Mouse (Mus musculus): ENCODE data around the gene Sdhd.
"Not testable (repeated sequence)": the region's sequence is repeated elsewhere in the genome, so short reads cannot be mapped to it uniquely, and the experiment has no call there.

The Sdhd gene

DNA sequence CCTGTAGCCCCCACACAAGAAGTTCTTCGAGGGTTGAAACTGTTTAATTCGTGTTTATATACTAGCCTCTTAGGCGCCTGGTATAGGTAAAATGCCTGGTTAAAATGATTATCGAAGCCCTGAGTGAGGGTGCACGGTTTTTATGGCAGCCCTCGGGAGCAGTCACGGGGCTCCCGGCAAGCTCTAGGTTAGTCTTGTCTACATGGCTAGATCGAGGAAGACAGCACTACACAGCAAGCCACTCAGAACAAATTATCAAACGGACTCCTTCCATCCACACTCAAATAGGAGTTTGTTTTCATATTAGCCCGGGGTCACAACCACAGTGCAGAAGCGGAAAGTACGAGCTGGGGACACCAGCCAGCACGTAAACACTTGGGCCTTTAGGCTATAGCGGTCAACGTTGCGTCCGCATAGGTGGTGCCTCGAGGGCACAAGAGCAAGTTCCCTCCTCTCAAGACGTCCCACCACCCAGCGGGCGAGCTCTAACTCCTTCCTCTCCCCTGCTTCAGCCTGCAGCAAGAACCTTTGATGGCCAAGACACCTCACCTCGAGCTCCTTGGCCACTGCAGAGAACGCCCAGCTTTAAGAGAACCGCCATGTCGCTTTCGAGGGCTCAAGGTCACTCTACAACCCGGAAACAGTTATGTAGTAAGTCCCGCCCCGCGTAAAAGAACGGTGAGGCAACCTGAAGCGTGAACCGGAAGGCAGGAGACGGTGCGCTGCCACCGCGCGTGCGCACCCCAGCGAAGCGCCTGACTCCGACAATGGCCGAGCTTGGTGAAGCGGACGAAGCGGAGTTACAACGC lies at the start of gene Sdhd, which contains the start of gene Timm8b:
TSS of gene Sdhd (minus strand) at position 624 of the 809 bp plus-strand sequence.
TSS of gene Timm8b (plus strand) at position 722 of the 809 bp plus-strand sequence.
- peak; percentile 95 to 96 for DNase-seq

DNA sequence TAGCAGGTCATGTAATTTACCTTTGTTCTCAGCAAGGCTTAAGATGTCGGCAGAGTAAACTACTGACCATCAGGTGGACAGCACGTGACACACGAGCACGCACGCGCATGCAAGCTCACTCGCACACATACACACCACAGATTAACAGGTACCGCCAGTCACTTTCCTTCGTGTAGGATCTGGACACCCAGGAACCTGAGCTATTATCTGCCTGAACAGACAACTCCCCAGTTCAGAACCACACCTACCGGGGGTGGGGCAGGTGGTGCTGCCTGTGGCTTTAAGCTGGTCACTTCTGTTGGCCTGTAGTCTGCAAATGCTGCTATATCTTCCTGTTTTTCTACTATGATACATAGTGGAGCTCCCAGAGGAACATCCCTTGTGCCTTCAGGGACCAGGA lies 46.9 kb upstream of the Sdhd start:
- no peak for DNase-seq

DNA sequence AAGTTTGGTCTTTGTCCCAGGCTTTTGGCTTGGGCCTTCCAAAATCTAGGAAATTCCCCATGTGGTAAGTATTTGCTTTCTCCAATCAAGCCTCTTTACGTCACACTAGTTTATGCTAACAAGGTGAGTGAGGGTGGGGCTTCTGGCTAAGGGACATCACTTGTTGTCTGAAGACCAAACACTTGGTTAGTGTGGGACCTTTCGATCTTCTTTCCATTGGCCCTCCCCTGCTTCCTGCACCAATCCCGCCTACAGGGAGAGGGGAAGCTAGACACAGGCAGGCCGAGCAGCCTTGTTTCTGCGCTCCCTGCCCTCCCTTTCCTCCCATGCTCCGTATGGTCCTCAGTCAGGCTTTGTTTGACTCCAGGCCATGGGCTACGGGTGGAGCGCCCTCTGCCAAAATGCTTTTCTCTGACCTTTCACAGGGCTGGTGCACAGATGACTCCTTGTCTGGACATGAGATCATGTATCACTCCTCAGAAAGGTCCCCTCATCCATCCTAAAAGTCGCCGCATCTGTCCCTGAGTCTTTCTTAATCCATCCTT lies 43.3 kb upstream of the Sdhd start:
- no peak for DNase-seq

GRCm38 (mm10) chr9:50634270-50634669 lies 30.7 kb upstream of the Sdhd start:
- no peak for DNase-seq

- no peak for DNase-seq
These were observed 29.4 kb upstream of the Sdhd start for GRCm38 (mm10) chr9:50633059-50633458.

DNA sequence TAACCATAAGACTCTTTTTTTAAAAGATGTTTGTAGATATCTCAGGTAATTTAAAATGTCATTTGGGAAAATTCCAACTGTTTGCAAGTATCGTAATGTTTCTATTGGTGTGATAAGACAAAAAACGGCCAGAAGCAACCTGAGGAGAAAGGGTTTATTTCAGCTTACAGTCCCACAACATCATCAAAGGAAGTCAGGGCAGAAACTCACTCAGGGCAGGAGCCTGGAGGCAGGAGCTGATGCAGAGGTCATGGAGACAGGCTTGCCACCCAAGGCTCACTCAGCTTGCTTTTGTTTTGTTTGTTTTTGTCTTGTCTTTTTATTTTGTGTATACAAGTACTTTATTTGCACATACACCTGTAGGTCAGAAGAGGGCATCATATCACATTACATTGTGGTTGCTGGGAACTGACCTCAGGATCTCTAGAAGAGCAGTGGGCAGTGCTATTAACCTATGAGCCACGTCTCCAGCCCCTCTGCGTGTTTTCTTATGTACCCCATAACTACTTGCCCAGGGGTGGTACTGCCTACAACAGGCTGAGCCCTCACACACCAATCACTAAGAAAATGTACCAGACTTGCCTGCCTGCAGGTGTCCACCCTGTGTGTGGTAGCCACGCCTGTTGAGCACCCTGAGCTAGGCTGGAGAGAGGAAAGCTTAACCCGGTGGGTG lies 28.5 kb upstream of the Sdhd start:
- DNase-seq: no peak

GRCm38 (mm10) chr9:50630903-50631302 lies 27.3 kb upstream of the Sdhd start:
- not testable (repeated sequence) for DNase-seq

- no peak for DNase-seq
These were observed 14.2 kb upstream of the Sdhd start for GRCm38 (mm10) chr9:50617794-50618330.

DNA sequence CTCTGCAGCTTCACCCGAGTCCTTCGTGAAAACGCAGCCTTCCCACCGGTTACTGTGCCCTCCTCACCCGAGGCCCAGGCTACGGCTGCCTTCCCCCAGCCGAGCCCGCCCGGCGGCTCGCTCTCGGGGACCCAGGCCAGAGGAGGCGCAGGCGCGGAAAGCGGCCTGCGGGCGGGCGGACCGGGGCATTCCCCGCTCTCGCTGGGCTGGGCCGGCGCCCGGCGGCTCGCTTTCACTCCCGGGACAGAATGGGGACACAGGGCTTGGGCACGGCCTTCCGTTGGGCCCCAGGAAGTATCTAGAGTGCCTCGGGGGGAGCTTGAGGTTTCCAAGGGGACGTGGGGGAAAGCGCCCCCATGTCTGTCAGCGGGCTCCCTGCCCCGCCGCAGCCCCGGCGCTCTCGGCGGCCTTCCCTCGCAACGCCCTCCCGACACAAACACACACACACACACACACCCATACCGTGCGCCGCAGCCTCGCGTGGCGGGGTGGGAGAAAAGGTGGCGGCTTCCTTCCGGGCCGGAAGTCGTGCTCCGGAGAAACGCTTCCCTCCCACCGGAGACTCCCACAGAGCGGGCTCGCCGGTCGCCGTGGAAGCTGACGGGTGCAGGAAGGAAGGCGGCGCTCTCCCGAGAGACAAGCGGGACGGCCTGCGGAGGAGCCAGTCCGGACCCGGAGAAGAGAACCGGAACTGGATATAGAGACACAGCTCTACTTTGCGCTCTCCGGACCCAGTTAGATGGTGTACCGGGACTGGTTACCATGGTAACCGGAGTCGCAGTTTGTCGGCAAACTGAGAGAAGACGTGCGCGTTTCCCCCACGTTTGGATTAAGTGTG lies 13.4 kb upstream of the Sdhd start, which contains the start of the genes Pih1d2 and Nkapd1:
TSS of gene Pih1d2 (plus strand) at position 556 of the 838 bp plus-strand sequence.
TSS of gene Nkapd1 (minus strand) at position 699 of the 838 bp plus-strand sequence.
- DNase-seq: peak; percentile 91 to 94

DNA sequence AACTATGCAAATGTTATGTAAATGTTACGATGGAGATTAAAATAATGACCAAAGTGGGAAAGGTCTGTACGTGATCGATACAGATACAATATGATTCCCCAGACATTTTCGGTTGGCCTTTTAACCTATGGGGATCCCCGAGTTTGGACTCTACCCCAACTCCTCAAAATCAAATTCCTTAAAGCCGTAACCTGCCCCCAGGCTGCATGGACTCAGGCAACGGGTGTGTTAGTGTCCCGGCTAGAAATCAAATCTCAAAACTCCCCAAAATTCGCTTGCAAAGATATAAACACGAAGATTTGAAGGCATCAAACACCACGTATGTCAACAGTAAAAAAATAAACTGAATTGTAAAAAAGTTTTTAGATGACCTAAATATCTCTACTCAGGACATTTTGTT lies 12.5 kb upstream of the Sdhd start:
- DNase-seq: no peak

GRCm38 (mm10) chr9:50612115-50612514 lies 8.5 kb upstream of the Sdhd start:
- no peak for DNase-seq

DNA sequence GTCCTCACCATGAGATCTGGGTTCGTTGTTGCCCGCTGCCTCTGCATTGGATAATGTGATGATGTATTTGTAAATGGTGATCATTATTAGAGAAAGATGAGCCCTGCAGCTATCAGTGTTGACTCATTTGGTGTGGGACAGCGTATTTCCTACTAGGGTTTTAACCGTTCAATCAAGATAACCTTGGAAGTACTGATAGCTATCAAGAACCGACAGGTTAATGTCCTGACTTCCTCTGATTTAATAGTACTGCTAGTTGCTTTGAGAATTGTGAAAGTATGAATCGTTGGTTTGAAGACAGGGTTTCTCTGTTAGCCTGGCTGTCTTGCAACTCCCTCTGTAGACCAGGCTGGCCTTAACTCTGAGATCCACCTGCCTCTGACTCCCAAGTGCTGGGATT lies 726 bp upstream of the Sdhd start:
- no peak for DNase-seq

DNA sequence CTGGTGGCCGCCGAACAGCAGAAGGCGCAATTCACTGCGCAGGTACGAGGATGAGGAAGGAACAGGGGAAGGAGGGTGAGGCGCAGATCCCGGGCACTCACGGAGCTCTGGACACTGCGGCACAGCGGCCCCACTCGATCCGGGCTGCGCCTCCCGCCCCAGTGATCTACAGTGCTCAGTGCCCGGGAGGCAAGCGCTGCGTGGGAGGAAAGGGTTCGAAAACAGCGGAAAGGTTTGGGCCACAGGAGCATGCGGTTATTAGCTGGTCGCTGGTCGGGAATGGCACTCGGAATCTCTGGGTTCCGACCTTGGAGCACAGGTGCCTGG lies 349 bp upstream of the Sdhd start:
- no peak for DNase-seq

DNA sequence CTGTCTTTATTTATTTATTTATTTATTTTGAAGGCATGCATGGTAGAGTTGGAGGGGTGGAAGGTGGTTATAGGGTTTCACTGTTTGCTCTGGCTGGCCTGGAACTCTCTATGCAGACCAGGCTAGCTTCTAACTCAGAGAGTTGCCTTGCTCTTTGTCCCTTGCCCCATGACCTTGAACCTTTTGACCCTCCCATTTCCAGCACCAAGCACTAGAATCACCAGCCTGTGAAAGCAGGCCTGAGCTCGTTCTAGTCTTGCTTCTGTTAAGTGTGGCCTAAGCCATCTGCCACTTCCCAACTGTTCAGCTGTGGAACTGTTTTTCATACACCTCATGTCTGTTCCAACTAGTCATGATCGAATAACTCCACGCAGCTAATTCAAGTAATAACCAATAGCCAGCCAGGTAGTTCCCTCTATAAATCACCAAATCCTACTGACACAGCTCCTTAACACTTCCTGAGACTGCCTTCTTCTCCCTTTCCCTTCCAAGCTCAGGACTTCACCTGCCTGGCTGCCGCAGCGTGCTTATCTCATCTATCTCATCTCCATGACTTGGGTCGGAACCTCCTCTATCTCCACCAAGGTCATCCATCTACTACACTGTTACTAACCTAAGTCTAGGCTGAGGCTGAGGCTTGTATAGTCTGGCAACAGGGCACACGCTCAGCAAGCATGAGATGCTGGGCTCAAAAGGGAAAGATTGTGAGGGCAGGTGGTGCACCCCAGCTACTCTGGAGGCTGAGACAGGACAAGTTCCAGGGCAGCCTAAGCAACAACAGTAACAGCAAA lies 1.4 kb downstream of the Sdhd start:
- no peak for DNase-seq

GRCm38 (mm10) chr9:50601536-50601935 lies 2.1 kb downstream of the Sdhd start:
- DNase-seq: no peak

DNA sequence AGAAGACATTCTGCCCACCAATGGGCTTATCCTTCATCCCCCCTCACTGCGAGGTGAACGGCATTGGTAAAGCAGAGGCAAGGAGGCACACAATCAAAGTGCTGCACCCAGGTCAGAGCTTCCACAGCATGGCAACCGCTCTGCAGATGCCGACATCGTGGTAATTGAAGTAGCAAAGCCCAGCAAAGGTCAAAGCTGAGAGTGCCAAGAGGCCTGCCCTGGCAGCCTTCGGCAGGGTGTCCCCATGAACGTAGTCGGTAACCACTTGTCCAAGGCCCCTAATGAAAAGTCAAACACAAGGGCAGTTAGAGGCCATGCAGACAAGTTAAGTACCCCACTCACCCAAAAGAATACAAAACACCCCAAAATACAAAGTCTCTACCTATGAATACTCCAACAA lies 6.6 kb downstream of the Sdhd start:
- DNase-seq: no peak

- no peak for DNase-seq
These were observed 8.7 kb downstream of the Sdhd start for GRCm38 (mm10) chr9:50594794-50595417.

DNA sequence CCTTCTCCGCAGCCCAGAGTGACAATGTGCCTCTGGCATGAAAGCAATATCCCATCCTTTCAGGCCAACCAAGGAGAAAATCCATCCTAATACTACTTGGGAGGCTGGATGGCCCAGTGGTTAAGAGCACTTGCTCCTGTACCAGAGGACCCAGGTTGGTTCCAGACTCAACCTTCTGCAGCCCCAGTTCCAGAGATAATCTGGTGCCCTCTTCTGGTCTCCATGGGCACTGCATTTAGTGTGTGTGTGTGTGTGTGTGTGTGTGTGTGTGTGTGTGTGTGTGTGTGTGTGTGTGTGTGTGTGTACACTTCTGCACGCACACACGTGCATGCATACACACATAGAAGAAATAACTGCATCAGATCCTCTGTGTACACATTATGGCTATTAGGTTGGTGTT lies 10.1 kb downstream of the Sdhd start:
- peak in 1 of 2 experiments; percentile 46 for DNase-seq

- DNase-seq: peak; percentile 38 to 52
These were observed 10.7 kb downstream of the Sdhd start for GRCm38 (mm10) chr9:50592955-50593354.

DNA sequence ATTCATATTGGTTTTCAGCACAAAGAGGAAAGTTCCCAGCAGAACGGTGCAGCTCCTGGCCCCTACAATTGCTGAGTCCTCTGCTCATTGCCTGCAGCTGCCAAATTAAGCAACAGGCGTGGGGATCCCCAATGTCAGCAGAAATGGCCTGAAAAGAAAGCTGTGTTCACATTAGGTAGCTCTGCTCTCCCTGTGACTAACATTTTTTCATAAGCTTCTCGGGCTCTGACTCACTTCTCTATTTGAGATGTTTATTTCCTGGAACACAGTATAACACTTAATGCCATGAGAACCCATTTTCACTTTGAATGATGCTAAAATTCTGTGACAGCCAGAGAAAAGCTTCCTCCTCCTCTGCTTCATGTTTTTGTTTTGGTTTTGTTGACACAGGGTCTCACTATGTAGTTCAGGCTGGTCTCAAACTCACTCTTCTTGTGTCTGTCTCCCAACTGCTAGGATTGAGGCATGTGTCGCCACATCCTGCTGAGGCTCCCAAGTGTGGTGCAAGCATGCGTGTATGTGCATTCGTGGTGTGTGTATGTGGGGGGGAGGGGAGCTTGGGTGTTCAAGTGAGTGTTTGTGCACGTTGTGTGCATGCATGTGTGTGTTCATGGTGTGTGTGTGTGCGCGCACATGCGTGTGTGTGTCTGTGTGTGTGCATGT lies 12.6 kb downstream of the Sdhd start:
- DNase-seq: peak in 1 of 2 experiments; percentile 27

DNA sequence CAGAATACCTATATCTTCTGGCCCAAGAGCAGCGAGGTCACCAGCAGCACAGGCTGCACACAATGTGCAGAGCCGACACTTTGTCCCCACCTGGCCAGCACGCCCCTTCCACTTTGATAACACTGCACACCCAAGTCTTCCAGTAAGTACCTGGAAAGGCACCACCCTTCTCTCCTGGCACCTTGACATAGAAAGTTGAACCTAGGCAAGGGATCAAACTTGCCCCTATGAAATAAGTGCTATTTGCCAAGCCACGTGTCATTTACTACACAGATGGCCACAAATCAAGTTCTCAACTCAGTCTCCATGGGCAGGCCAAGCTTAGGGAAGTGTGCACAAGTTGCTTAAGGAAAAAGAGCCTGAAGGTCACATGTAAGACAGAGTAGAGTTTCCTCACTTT lies 16.7 kb downstream of the Sdhd start:
- DNase-seq: no peak
